Mouse (Mus musculus): ENCODE measurements around the gene Lcmt1.

GRCm38 (mm10) chr7:123448794-123449193 lies 79.2 kb downstream of the Lcmt1 start:
- TF ChIP-seq GATA1 (IDR thresholded peaks at IDR 0.05; ENCODE audit: low read length) (no peak), TAL1 (IDR thresholded peaks at IDR 0.05; ENCODE audit: low read length) (no peak)

All from erythroblast, embryonic 14.5 days (primary cell).